Mouse (Mus musculus): ENCODE measurements at regions not wholly inside any gene's neighbourhood (a gene's known extent, or its start where the extent isn't known, plus 50 kb on each side); places are given as distances from the start of the nearest gene placed in this dataset.

DNA sequence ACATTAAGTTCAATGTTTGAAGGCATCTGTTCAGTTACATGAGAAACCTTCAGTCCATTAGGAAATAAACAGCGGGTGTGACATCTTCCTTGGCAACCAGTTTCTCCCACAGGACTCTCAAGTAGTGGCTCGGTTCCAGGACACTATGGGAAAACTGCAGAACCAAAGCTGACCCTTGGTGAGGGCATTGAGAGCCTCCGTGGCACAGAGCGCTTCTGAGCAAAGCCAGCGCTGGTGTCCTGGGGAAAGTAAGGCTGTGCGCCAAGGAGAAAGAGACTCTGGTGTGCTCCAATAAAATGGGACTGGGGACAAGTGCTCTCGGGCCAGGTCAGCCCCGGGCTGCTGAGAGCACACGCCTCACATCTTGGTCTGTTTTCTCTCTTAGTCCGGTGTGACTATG is 189.7 kb downstream of the Dkk2 start:
- no peak for TF ChIP-seq CTCF (IDR thresholded peaks at IDR 0.05; ENCODE audit: low read depth, low read length)
- TF ChIP-seq POLR2A (IDR thresholded peaks at IDR 0.05; ENCODE audit: extremely low read depth, insufficient read depth, low read length), result no peak
